In the genomic region with DNA sequence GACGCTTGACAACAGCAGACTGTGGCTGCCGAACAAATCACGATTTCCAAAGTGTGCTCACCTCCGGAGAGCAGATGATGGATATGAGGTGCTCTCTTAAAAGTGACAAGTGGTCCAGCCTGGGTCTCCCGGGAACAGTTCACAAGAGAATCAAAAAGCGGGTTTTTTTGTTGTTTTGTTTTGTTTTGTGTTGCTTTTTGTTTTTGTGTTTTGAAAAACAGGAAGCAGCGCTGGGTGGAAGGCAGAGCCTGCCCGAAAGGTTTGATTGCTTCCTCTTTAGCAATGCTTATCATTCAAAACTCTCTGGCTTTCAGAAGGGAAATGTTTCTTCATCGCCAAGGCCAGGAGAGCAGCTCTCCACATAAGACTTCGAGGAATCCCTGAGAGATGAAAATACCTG, we compare ENCODE assay signal across 8 mouse cellular contexts. TPM values are rescaled to one million over a fixed set of nuclear protein-coding genes. Genes with fewer than 3 reads are reported as not detected.
DNase-seq lines count a peak whose midpoint lies in the region; ATAC-seq and TF ChIP-seq lines count a peak whose summit lies in the region.

No protein-coding gene starts in this region.

- H3K4me3 ChIP-seq in kidney, postnatal 0 days (replicated peaks; ENCODE audit: low read depth, low read length) = peak overlapping the region; percentile 87
- H3K4me3 ChIP-seq in embryonic facial prominence, embryonic 15.5 days (replicated peaks) = peak overlapping the region; percentile 94
- peak overlapping the region; percentile 95 for H3K4me3 ChIP-seq in intestine, embryonic 15.5 days (replicated peaks)
- peak overlapping the region; percentile 88 for H3K4me3 ChIP-seq in midbrain, embryonic 13.5 days (replicated peaks)

- H3K27ac ChIP-seq in kidney, postnatal 0 days = no peak overlapping the region; the same call in 1 of the 2 replicates
- peak overlapping the region; percentile 48 for H3K27ac ChIP-seq in embryonic facial prominence, embryonic 15.5 days (replicated peaks)
- H3K27ac ChIP-seq in intestine, embryonic 15.5 days = no peak overlapping the region
- H3K27ac ChIP-seq in midbrain, embryonic 13.5 days = no peak overlapping the region

- peak overlapping the region; percentile 38; the same call in 1 of the 2 replicates for H3K9ac ChIP-seq in kidney, postnatal 0 days (ENCODE audit: low read depth, low read length)
- H3K9ac ChIP-seq in embryonic facial prominence, embryonic 15.5 days = 0 out of 2 replicates have a peak overlapping the region, but pooled peaks have one; percentile 97
- peak overlapping the region; percentile 43 for H3K9ac ChIP-seq in intestine, embryonic 15.5 days
- H3K9ac ChIP-seq in midbrain, embryonic 13.5 days (replicated peaks) = peak overlapping the region; percentile 51; the same call in 1 of the 2 replicates

- peak; percentile 9 for DNase-seq in kidney, postnatal 0 days (ENCODE audit: low spot score)
- no peak for DNase-seq in kidney, adult 8-10 months
- DNase-seq in adrenal gland, adult 2 months = no peak
- DNase-seq in frontal cortex, postnatal 10 days (ENCODE audit: low spot score in 2 of 2) = no peak
- DNase-seq in frontal cortex, adult 2 months (ENCODE audit: extremely low spot score in 1 of 2, low spot score in 1 of 2) = no peak

- no peaks in the 10 kb centered on the region for H3K27me3 ChIP-seq in kidney, postnatal 0 days (ENCODE audit: insufficient read depth, low read length)
- H3K27me3 ChIP-seq in embryonic facial prominence, embryonic 15.5 days = no peaks in the 10 kb centered on the region
- no peaks in the 10 kb centered on the region for H3K27me3 ChIP-seq in intestine, embryonic 15.5 days (replicated peaks)
- no peaks in the 10 kb centered on the region for H3K27me3 ChIP-seq in midbrain, embryonic 13.5 days

- no peaks in the 10 kb centered on the region for H3K36me3 ChIP-seq in kidney, postnatal 0 days (ENCODE audit: insufficient read depth, low read length)
- H3K36me3 ChIP-seq in embryonic facial prominence, embryonic 15.5 days = no peaks in the 10 kb centered on the region
- no peaks in the 10 kb centered on the region for H3K36me3 ChIP-seq in intestine, embryonic 15.5 days
- no peaks in the 10 kb centered on the region for H3K36me3 ChIP-seq in midbrain, embryonic 13.5 days

- no peak for ATAC-seq in kidney, postnatal 0 days (replicated peaks; ENCODE audit: low FRiP score, low read depth)
- no peak for ATAC-seq in embryonic facial prominence, embryonic 15.5 days (ENCODE audit: insufficient number of reproducible peaks, low FRiP score, low TSS enrichment, low read depth)
- peak; percentile 24 for ATAC-seq in intestine, embryonic 15.5 days
- peak; percentile 7 for ATAC-seq in midbrain, embryonic 13.5 days

- H3K4me1 ChIP-seq in kidney, postnatal 0 days (replicated peaks; ENCODE audit: insufficient read depth, low read length) = peaks cover 13% of the 10 kb centered on the region
- peaks cover 13% of the 10 kb centered on the region for H3K4me1 ChIP-seq in embryonic facial prominence, embryonic 15.5 days
- peaks cover 11% of the 10 kb centered on the region; the same call in 1 of the 2 replicates for H3K4me1 ChIP-seq in intestine, embryonic 15.5 days (replicated peaks)
- H3K4me1 ChIP-seq in midbrain, embryonic 13.5 days (replicated peaks) = peaks cover 24% of the 10 kb centered on the region

- no peak for TF ChIP-seq CTCF in kidney, postnatal 0 days (IDR thresholded peaks at IDR 0.05; ENCODE audit: low read depth)

- peak overlapping the region; percentile 89 for H3K4me2 ChIP-seq in kidney, postnatal 0 days (ENCODE audit: low read length)
- peak overlapping the region; percentile 59 for H3K4me2 ChIP-seq in embryonic facial prominence, embryonic 15.5 days (replicated peaks)
- H3K4me2 ChIP-seq in intestine, embryonic 15.5 days (replicated peaks) = peak overlapping the region; percentile 70
- peak overlapping the region; percentile 90 for H3K4me2 ChIP-seq in midbrain, embryonic 13.5 days (replicated peaks)

- WGBS in kidney, postnatal 0 days = 16% methylated on average over 10 of the region's 10 CpGs
- WGBS in embryonic facial prominence, embryonic 15.5 days = 23% methylated on average over 10 of the region's 10 CpGs
- WGBS in intestine, embryonic 15.5 days = 16% methylated on average over 10 of the region's 10 CpGs
- 29% methylated on average over 10 of the region's 10 CpGs for WGBS in midbrain, embryonic 13.5 days

- no peaks in the 10 kb centered on the region for H3K9me3 ChIP-seq in kidney, postnatal 0 days (replicated peaks; ENCODE audit: low read length)
- H3K9me3 ChIP-seq in embryonic facial prominence, embryonic 15.5 days (replicated peaks) = no peaks in the 10 kb centered on the region
- no peaks in the 10 kb centered on the region for H3K9me3 ChIP-seq in intestine, embryonic 15.5 days
- no peaks in the 10 kb centered on the region; the same call in 1 of the 2 replicates for H3K9me3 ChIP-seq in midbrain, embryonic 13.5 days

RNA-seq across cellular contexts. Expression of a gene that starts 0.6 kb away (rescaled TPM):
- polyA plus RNA-seq in kidney, postnatal 0 days (2015; fragmentation: Nextera tagmentation; extraction: Ambion mirVana) = 30.8 and 32.4 TPM in 2 replicates
- 51.4 and 57.6 TPM in 2 replicates for polyA plus RNA-seq in embryonic facial prominence, embryonic 15.5 days (2015; fragmentation: Nextera tagmentation; extraction: Ambion mirVana)
- 44.5 and 45.3 TPM in 2 replicates for polyA plus RNA-seq in intestine, embryonic 15.5 days (2015; fragmentation: Nextera tagmentation; extraction: Ambion mirVana)
- 42.4 and 46.1 TPM in 2 replicates for polyA plus RNA-seq in midbrain, embryonic 13.5 days (2015; fragmentation: Nextera tagmentation; extraction: Ambion mirVana)
- 10 to 100 TPM; 46.0 to 65.3 TPM for total RNA-seq in adrenal gland, adult 2 months (2021)
- 2.1 and 2.3 TPM in 2 replicates for polyA plus RNA-seq in adrenal gland, adult 2 months (2012; rRNA removed)
- 21.2 and 25.4 TPM in 2 replicates for polyA plus RNA-seq in frontal cortex, adult 2 months (2012; rRNA removed)

Comparison
In these comparisons a context has a peak if more than half of its experiments do, and no peak if none do; other contexts are left out.
1. ATAC-seq: peak in intestine, embryonic 15.5 days (single experiment) and midbrain, embryonic 13.5 days (single experiment); none in kidney, postnatal 0 days (single experiment) and embryonic facial prominence, embryonic 15.5 days (single experiment).
2. H3K9ac ChIP-seq: peak in every context shown above with its lines; median percentile 97 in embryonic facial prominence, embryonic 15.5 days; 51 in midbrain, embryonic 13.5 days; 43 in intestine, embryonic 15.5 days; 38 in kidney, postnatal 0 days.
3. Peak in every context shown above with its lines, with median percentiles within 50 percentile points of each other: H3K4me2 ChIP-seq and H3K4me3 ChIP-seq.